Mouse (Mus musculus): ENCODE data around the gene 1700020D05Rik. TPM values are rescaled to one million over a fixed set of nuclear protein-coding genes. Genes with fewer than 3 reads are reported as not detected.

Gene 1700020D05Rik
- 0.14 and 0.15 TPM in 2 replicates for polyA plus RNA-seq (2012; rRNA removed)

- 46% methylated on average over 17 of the region's 17 CpGs for WGBS
- DNase-seq (ENCODE audit: low read depth, low spot score): no peak
Observed at GRCm38 (mm10) chr19:5503687-5504086, at the start of gene 1700020D05Rik. Gene 1700020D05Rik, minus strand, starts transcription at chr19:5503787.

GRCm38 (mm10) chr19:5547471-5548056 lies 44.0 kb upstream of the 1700020D05Rik start:
- DNase-seq (ENCODE audit: low read depth, low spot score): no peak
- 71% methylated on average over 4 of the region's 4 CpGs for whole genome bisulfite sequencing

- 68% methylated on average over 11 of the region's 11 CpGs for WGBS
- DNase-seq (ENCODE audit: low read depth, low spot score): no peak
Observed at GRCm38 (mm10) chr19:5544031-5544430, 40.4 kb upstream of the 1700020D05Rik start.

- DNase-seq (ENCODE audit: low read depth, low spot score): no peak
- WGBS: 73% methylated on average over 9 of the region's 9 CpGs
Observed at GRCm38 (mm10) chr19:5543362-5543761, 39.8 kb upstream of the 1700020D05Rik start.

- no peak for DNase-seq (ENCODE audit: low read depth, low spot score)
- WGBS: 88% methylated on average over 8 of the region's 8 CpGs
Observed at GRCm38 (mm10) chr19:5538786-5539185, 35.2 kb upstream of the 1700020D05Rik start.

GRCm38 (mm10) chr19:5532520-5532919 lies 28.9 kb upstream of the 1700020D05Rik start:
- 52% methylated on average over 8 of the region's 8 CpGs for WGBS
- DNase-seq (ENCODE audit: low read depth, low spot score): no peak

- no peak for DNase-seq (ENCODE audit: low read depth, low spot score)
- 33% methylated on average over 7 of the region's 7 CpGs for WGBS
Observed at GRCm38 (mm10) chr19:5530138-5530524, 26.5 kb upstream of the 1700020D05Rik start.

- 7% methylated on average over 20 of the region's 20 CpGs for WGBS
- peak; percentile 96 for DNase-seq (ENCODE audit: low read depth, low spot score)
Observed at GRCm38 (mm10) chr19:5529325-5530137, 25.9 kb upstream of the 1700020D05Rik start.

GRCm38 (mm10) chr19:5525204-5525603 lies 21.6 kb upstream of the 1700020D05Rik start:
- DNase-seq (ENCODE audit: low read depth, low spot score): no peak
- 75% methylated on average over 5 of the region's 5 CpGs for WGBS

GRCm38 (mm10) chr19:5518721-5519120 lies 15.1 kb upstream of the 1700020D05Rik start:
- 56% methylated on average over 3 of the region's 3 CpGs for WGBS
- no peak for DNase-seq (ENCODE audit: low read depth, low spot score)

GRCm38 (mm10) chr19:5516906-5517505 lies 13.4 kb upstream of the 1700020D05Rik start:
- 85% methylated on average over 8 of the region's 8 CpGs for WGBS
- no peak for DNase-seq (ENCODE audit: low read depth, low spot score)

GRCm38 (mm10) chr19:5515840-5516777 lies 12.5 kb upstream of the 1700020D05Rik start:
- 85% methylated on average over 7 of the region's 7 CpGs for WGBS

GRCm38 (mm10) chr19:5513005-5513349 lies 9.4 kb upstream of the 1700020D05Rik start:
- no peak for DNase-seq (ENCODE audit: low read depth, low spot score)
- WGBS: 73% methylated on average over 3 of the region's 3 CpGs

More at GRCm38 (mm10) chr19:5515840-5516777, 12.5 kb upstream of the 1700020D05Rik start:
- DNase-seq (ENCODE audit: low read depth, low spot score): no peak

- 64% methylated on average over 12 of the region's 12 CpGs for WGBS
- no peak for DNase-seq (ENCODE audit: low read depth, low spot score)
Observed at GRCm38 (mm10) chr19:5512091-5513004, 8.8 kb upstream of the 1700020D05Rik start.

GRCm38 (mm10) chr19:5511074-5511632 lies 7.6 kb upstream of the 1700020D05Rik start:
- DNase-seq (ENCODE audit: low read depth, low spot score): no peak
- WGBS: 37% methylated on average over 15 of the region's 15 CpGs

GRCm38 (mm10) chr19:5510031-5511026 lies 6.7 kb upstream of the 1700020D05Rik start, which contains the start of gene Snx32:
Gene Snx32, minus strand, starts transcription at chr19:5510538.
- DNase-seq (ENCODE audit: low read depth, low spot score): no peak
- 3% methylated on average over 47 of the region's 47 CpGs for WGBS

- WGBS: 35% methylated on average over 2 of the region's 2 CpGs
Observed at GRCm38 (mm10) chr19:5500330-5500875, 3.2 kb downstream of the 1700020D05Rik start.

More at GRCm38 (mm10) chr19:5500330-5500875, 3.2 kb downstream of the 1700020D05Rik start:
- DNase-seq (ENCODE audit: low read depth, low spot score): peak; percentile 78
